Mouse (Mus musculus): ENCODE measurements at regions not wholly inside any gene's neighbourhood (a gene's known extent, or its start where the extent isn't known, plus 50 kb on each side); places are given as distances from the start of the nearest gene placed in this dataset.

- 39% methylated on average over 1 of the region's 1 CpGs for WGBS
- no peak for ATAC-seq (ENCODE audit: low FRiP score)
- H3K9ac ChIP-seq = no peak overlapping the region
- no peak overlapping the region for H3K4me3 ChIP-seq
- H3K4me2 ChIP-seq = no peak overlapping the region
- H3K9me3 ChIP-seq = no peaks in the 10 kb centered on the region
- no peaks in the 10 kb centered on the region for H3K27me3 ChIP-seq
- no peaks in the 10 kb centered on the region for H3K4me1 ChIP-seq (replicated peaks)
- H3K27ac ChIP-seq = no peak overlapping the region
- H3K36me3 ChIP-seq = no peaks in the 10 kb centered on the region
Measured at GRCm38 (mm10) chr6:93416006-93416405, 472.7 kb upstream of the Adamts9 start.

- 59% methylated on average over 3 of the region's 3 CpGs for WGBS
Measured at GRCm38 (mm10) chr6:93411077-93411452, 467.8 kb upstream of the Adamts9 start.

GRCm38 (mm10) chr6:93410416-93411076 is 467.3 kb upstream of the Adamts9 start:
- no peak for ATAC-seq (ENCODE audit: low FRiP score)
- Histone ChIP-seq H3K36me3 (no peaks in the 10 kb centered on the region), H3K4me1 (replicated peaks) (0 out of 2 replicates have a peak, but pooled peaks cover 10% of the 10 kb centered on the region), H3K4me2 (no peak overlapping the region), H3K27ac (no peak overlapping the region), H3K4me3 (no peak overlapping the region), H3K9ac (no peak overlapping the region), H3K9me3 (no peaks in the 10 kb centered on the region), H3K27me3 (no peaks in the 10 kb centered on the region)
- WGBS = 48% methylated on average over 5 of the region's 5 CpGs

More at GRCm38 (mm10) chr6:93411077-93411452, 467.8 kb upstream of the Adamts9 start:
- H3K27me3 ChIP-seq = no peaks in the 10 kb centered on the region
- no peak overlapping the region for H3K4me2 ChIP-seq
- H3K4me1 ChIP-seq (replicated peaks) = 0 out of 2 replicates have a peak, but pooled peaks cover 10% of the 10 kb centered on the region
- H3K4me3 ChIP-seq = no peak overlapping the region
- no peak overlapping the region for H3K9ac ChIP-seq
- no peak overlapping the region for H3K27ac ChIP-seq
- H3K36me3 ChIP-seq = no peaks in the 10 kb centered on the region
- ATAC-seq (ENCODE audit: low FRiP score) = no peak
- no peaks in the 10 kb centered on the region for H3K9me3 ChIP-seq

GRCm38 (mm10) chr6:93398551-93398950 is 455.3 kb upstream of the Adamts9 start:
- Histone ChIP-seq H3K9me3 (no peaks in the 10 kb centered on the region), H3K36me3 (no peaks in the 10 kb centered on the region), H3K4me2 (no peak overlapping the region), H3K4me3 (no peak overlapping the region), H3K4me1 (replicated peaks) (0 out of 2 replicates have a peak, but pooled peaks cover 4% of the 10 kb centered on the region), H3K27me3 (no peaks in the 10 kb centered on the region), H3K27ac (no peak overlapping the region), H3K9ac (no peak overlapping the region)
- ATAC-seq (ENCODE audit: low FRiP score) = no peak
- WGBS = 88% methylated on average over 2 of the region's 2 CpGs

- Histone ChIP-seq H3K4me1 (replicated peaks) (0 out of 2 replicates have a peak, but pooled peaks cover 4% of the 10 kb centered on the region), H3K4me3 (no peak overlapping the region), H3K27me3 (no peaks in the 10 kb centered on the region), H3K9me3 (no peaks in the 10 kb centered on the region), H3K9ac (no peak overlapping the region), H3K27ac (no peak overlapping the region), H3K36me3 (no peaks in the 10 kb centered on the region), H3K4me2 (no peak overlapping the region)
- no peak for ATAC-seq (ENCODE audit: low FRiP score)
- WGBS = 43% methylated on average over 5 of the region's 5 CpGs
Measured at GRCm38 (mm10) chr6:93397074-93397473, 453.8 kb upstream of the Adamts9 start.

- Histone ChIP-seq H3K27me3 (no peaks in the 10 kb centered on the region), H3K4me3 (no peak overlapping the region), H3K27ac (peak overlapping the region; percentile 5; the same call in 1 of the 2 replicates), H3K4me2 (no peak overlapping the region), H3K9me3 (no peaks in the 10 kb centered on the region), H3K4me1 (replicated peaks) (0 out of 2 replicates have a peak, but pooled peaks cover 4% of the 10 kb centered on the region), H3K9ac (no peak overlapping the region), H3K36me3 (no peaks in the 10 kb centered on the region)
- ATAC-seq (ENCODE audit: low FRiP score) = no peak
- 62% methylated on average over 7 of the region's 7 CpGs for WGBS
Measured at GRCm38 (mm10) chr6:93395952-93396351, 452.7 kb upstream of the Adamts9 start.

GRCm38 (mm10) chr6:93395296-93395695 is 452.0 kb upstream of the Adamts9 start:
- ATAC-seq (ENCODE audit: low FRiP score) = no peak
- Histone ChIP-seq H3K9ac (no peak overlapping the region), H3K27me3 (no peaks in the 10 kb centered on the region), H3K36me3 (no peaks in the 10 kb centered on the region), H3K27ac (no peak overlapping the region), H3K4me3 (no peak overlapping the region), H3K9me3 (no peaks in the 10 kb centered on the region), H3K4me1 (replicated peaks) (0 out of 2 replicates have a peak, but pooled peaks cover 4% of the 10 kb centered on the region), H3K4me2 (no peak overlapping the region)
- 46% methylated on average over 6 of the region's 6 CpGs for WGBS

GRCm38 (mm10) chr6:93393551-93393950 is 450.3 kb upstream of the Adamts9 start:
- H3K36me3 ChIP-seq = no peaks in the 10 kb centered on the region
- H3K27ac ChIP-seq = no peak overlapping the region
- 0 out of 2 replicates have a peak, but pooled peaks cover 4% of the 10 kb centered on the region for H3K4me1 ChIP-seq (replicated peaks)
- 90% methylated on average over 5 of the region's 5 CpGs for WGBS
- no peak for ATAC-seq (ENCODE audit: low FRiP score)
- no peak overlapping the region for H3K9ac ChIP-seq
- no peak overlapping the region for H3K4me2 ChIP-seq
- H3K4me3 ChIP-seq = no peak overlapping the region
- no peaks in the 10 kb centered on the region for H3K27me3 ChIP-seq
- no peaks in the 10 kb centered on the region for H3K9me3 ChIP-seq

GRCm38 (mm10) chr6:93392402-93392801 is 449.1 kb upstream of the Adamts9 start:
- H3K27ac ChIP-seq = no peak overlapping the region
- no peak overlapping the region for H3K9ac ChIP-seq
- H3K4me1 ChIP-seq (replicated peaks) = 0 out of 2 replicates have a peak, but pooled peaks cover 4% of the 10 kb centered on the region
- no peaks in the 10 kb centered on the region for H3K36me3 ChIP-seq
- no peaks in the 10 kb centered on the region for H3K9me3 ChIP-seq
- WGBS = 84% methylated on average over 6 of the region's 6 CpGs
- H3K27me3 ChIP-seq = no peaks in the 10 kb centered on the region
- H3K4me2 ChIP-seq = no peak overlapping the region
- H3K4me3 ChIP-seq = no peak overlapping the region
- ATAC-seq (ENCODE audit: low FRiP score) = no peak

- H3K4me1 ChIP-seq (replicated peaks) = 0 out of 2 replicates have a peak, but pooled peaks cover 4% of the 10 kb centered on the region
Measured at GRCm38 (mm10) chr6:93391166-93391565, 447.9 kb upstream of the Adamts9 start.

GRCm38 (mm10) chr6:93371341-93371740 is 428.0 kb upstream of the Adamts9 start:
- no peaks in the 10 kb centered on the region for H3K27me3 ChIP-seq
- no peaks in the 10 kb centered on the region for H3K4me1 ChIP-seq (replicated peaks)
- no peak overlapping the region for H3K9ac ChIP-seq
- no peaks in the 10 kb centered on the region for H3K9me3 ChIP-seq
- no peaks in the 10 kb centered on the region for H3K36me3 ChIP-seq
- no peak overlapping the region for H3K4me3 ChIP-seq
- no peak for ATAC-seq (ENCODE audit: low FRiP score)
- no peak overlapping the region for H3K27ac ChIP-seq
- no peak overlapping the region for H3K4me2 ChIP-seq
- 85% methylated on average over 6 of the region's 6 CpGs for WGBS

More at GRCm38 (mm10) chr6:93391166-93391565, 447.9 kb upstream of the Adamts9 start:
- Histone ChIP-seq H3K36me3 (no peaks in the 10 kb centered on the region), H3K9me3 (no peaks in the 10 kb centered on the region), H3K27me3 (no peaks in the 10 kb centered on the region), H3K4me2 (no peak overlapping the region), H3K4me3 (no peak overlapping the region), H3K9ac (no peak overlapping the region), H3K27ac (no peak overlapping the region)
- no peak for ATAC-seq (ENCODE audit: low FRiP score)
- 65% methylated on average over 5 of the region's 5 CpGs for WGBS

GRCm38 (mm10) chr6:93363846-93364245 is 420.6 kb upstream of the Adamts9 start:
- no peaks in the 10 kb centered on the region for H3K36me3 ChIP-seq
- H3K27ac ChIP-seq = no peak overlapping the region
- H3K4me1 ChIP-seq (replicated peaks) = no peaks in the 10 kb centered on the region
- H3K27me3 ChIP-seq = no peaks in the 10 kb centered on the region
- no peak overlapping the region for H3K4me3 ChIP-seq
- WGBS = 66% methylated on average over 4 of the region's 4 CpGs
- no peaks in the 10 kb centered on the region for H3K9me3 ChIP-seq
- no peak for ATAC-seq (ENCODE audit: low FRiP score)
- no peak overlapping the region for H3K9ac ChIP-seq
- H3K4me2 ChIP-seq = no peak overlapping the region
